Mouse (Mus musculus) stomach, postnatal 0 days (tissue): ENCODE data around the gene 2900011O08Rik.

Experiments
- CTCF ChIP-seq: IDR thresholded peaks from 2 replicates; pipeline ENCODE4 v1.5.1; 2016; ENCODE audit warnings: antibody characterized with exemption, low read depth, mild to moderate bottlenecking, moderate library complexity
- EP300 ChIP-seq: optimal IDR thresholded peaks from 2 replicates; pipeline ENCODE3; 2016; ENCODE audit warnings: antibody characterized with exemption

DNA sequence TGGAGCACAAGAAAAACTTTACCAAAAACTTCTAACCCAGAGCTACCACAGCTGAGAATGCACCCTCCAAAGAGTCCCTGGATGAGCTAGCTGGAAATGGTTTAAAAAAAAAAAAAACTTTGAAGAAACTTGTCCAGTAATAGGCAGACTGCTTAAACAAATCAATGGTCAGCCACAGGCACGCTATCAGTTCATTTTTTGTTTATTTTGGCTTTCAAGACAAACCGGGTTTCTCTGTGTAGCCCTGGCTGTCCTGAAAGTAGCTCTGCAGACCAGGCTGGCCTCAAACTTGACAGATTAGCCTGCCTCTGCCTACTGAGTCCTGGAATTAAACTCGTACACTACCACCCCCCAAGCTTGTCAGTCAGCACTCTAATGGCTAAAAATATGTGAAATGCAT, 156.9 kb downstream of the 2900011O08Rik start:
- TF ChIP-seq EP300 (no peak), CTCF (no peak)
